Mouse (Mus musculus) gastrocnemius, adult 18-20 months (tissue): ENCODE data around the gene Dazap2. TPM values are rescaled to one million over a fixed set of nuclear protein-coding genes. Genes with fewer than 3 reads are reported as not detected.

Experiments
- microRNA-seq: library from miRNA; unstranded; fragments of <30 nt; microRNA quantifications from one replicate; pipeline ENCODE4 v1.2.0, GENCODE M21; 2021
- total RNA-seq, 2 experiments: library from RNA; stranded (reverse); gene quantifications; 2 replicates each; pipeline ENCODE4 v1.2.3; 2021

The Dazap2 gene
- total RNA-seq, 2 experiments from 2014 or later = 71.6 to 73.4 TPM

Small RNA genes lying within 50 kb of the gene (microRNA-seq; reads per million reads assigned to microRNA genes)
- not detected for gene Mir6961

Other genes with a start within 250 kb of the Dazap2 start
- gene Gm5475, start 193.2 kb upstream of the Dazap2 start, total RNA-seq = under 1 TPM in 1 of 2 experiments, not detected in 1; 0.09 TPM
- 10 to 100 TPM; 34.5 to 40.0 TPM for gene Slc11a2, start 190.3 kb upstream of the Dazap2 start, total RNA-seq
- 1 to 10 TPM; 6.7 to 7.5 TPM for gene Letmd1, start 146.3 kb upstream of the Dazap2 start, total RNA-seq
- 1 to 10 TPM; 3.2 to 3.7 TPM for gene Csrnp2, start 119.9 kb upstream of the Dazap2 start, total RNA-seq
- 10 to 100 TPM; 11.3 to 11.5 TPM for gene Tfcp2, start 63.3 kb upstream of the Dazap2 start, total RNA-seq
- 10 to 100 TPM; 13.8 to 17.7 TPM for gene Pou6f1, start 15.4 kb upstream of the Dazap2 start, total RNA-seq
- gene Smagp, start 21.6 kb downstream of the Dazap2 start, total RNA-seq = 1 to 10 TPM; 2.4 to 4.6 TPM
- under 1 TPM; 0.37 to 0.50 TPM for gene Bin2, start 54.2 kb downstream of the Dazap2 start, total RNA-seq
- 1 to 10 TPM; 1.2 TPM for gene Cela1, start 72.6 kb downstream of the Dazap2 start, total RNA-seq
- gene Galnt6, start 114.0 kb downstream of the Dazap2 start, total RNA-seq = under 1 TPM in 1 of 2 experiments, not detected in 1; 0.12 TPM
- 1 to 10 TPM in 1 of 2 experiments, under 1 TPM in 1; 0.76 to 2.0 TPM for gene Slc4a8, start 146.4 kb downstream of the Dazap2 start, total RNA-seq